Mouse (Mus musculus) kidney, embryonic 16.5 days (tissue): ENCODE measurements around the gene Tma7. TPM values are rescaled to one million over a fixed set of nuclear protein-coding genes. Genes with fewer than 3 reads are reported as not detected.

Experiments used
- ATAC-seq: fragments of 200-750 bp; cut with Nextera tagmentation; 2 replicates; pipeline ENCODE4 v1.8.0; 2017; ENCODE audit warnings: moderate TSS enrichment; ENCODE audit not compliant: low FRiP score, low TSS enrichment
- H3K27ac ChIP-seq: fragments of 300-500 bp; sonication (generic); 2 replicates; pipeline ENCODE4 v1.5.1; 2014; ENCODE audit warnings: low read length
- H3K27me3 ChIP-seq: fragments of 300-500 bp; sonication (generic); 2 replicates; pipeline ENCODE4 v1.6.1; 2014; ENCODE audit warnings: low read length, control low read depth, mixed read lengths; ENCODE audit not compliant: insufficient read depth
- H3K36me3 ChIP-seq: fragments of 300-500 bp; sonication (generic); 2 replicates; pipeline ENCODE4 v1.6.1; 2014; ENCODE audit warnings: low read length, control low read depth, mixed read lengths; ENCODE audit not compliant: insufficient read depth
- H3K4me1 ChIP-seq: fragments of 300-500 bp; sonication (generic); 2 replicates; pipeline ENCODE4 v1.6.1; 2014; ENCODE audit warnings: low read length, control low read depth, mixed read lengths; ENCODE audit not compliant: insufficient read depth
- H3K4me2 ChIP-seq: fragments of 300-500 bp; sonication (generic); replicated peaks from 2 replicates; pipeline ENCODE4 v1.6.1; 2014; ENCODE audit warnings: low read depth, low read length
- H3K4me3 ChIP-seq: fragments of 300-500 bp; sonication (generic); 2 replicates; pipeline ENCODE4 v1.5.1; 2014; ENCODE audit warnings: mild to moderate bottlenecking, low read length
- H3K9ac ChIP-seq: fragments of 300-500 bp; sonication (generic); replicated peaks from 2 replicates; pipeline ENCODE4 v1.6.1; 2014; ENCODE audit warnings: low read length
- H3K9me3 ChIP-seq: fragments of 300-500 bp; sonication (generic); 2 replicates; pipeline ENCODE4 v1.6.1; 2016; ENCODE audit warnings: low read length, control low read depth
- WGBS: fragments of 180-500 bp; shearing (Covaris S2); extraction: QIAGEN DNeasy Blood & Tissue Kit; methylation state at CpG from one replicate; pipeline ENCODE4 v1.1.7; 2014; 5-methylcytosine and 5-hydroxymethylcytosine counted together
- polyA plus RNA-seq: library from polyadenylated mRNA; unstranded; fragments of >200 nt; fragmentation: Nextera tagmentation; extraction: Ambion mirVana; gene quantifications from 2 replicates; pipeline ENCODE4 v1.2.1, GENCODE M21; 2015

Tma7 gene
- polyA plus RNA-seq, 1 experiment from 2014 or later: 494 TPM

GRCm38 (mm10) chr9:109051651-109052489 lies 30.5 kb downstream of the Tma7 start:
- no peak overlapping the region for H3K4me3 ChIP-seq
- H3K4me1 ChIP-seq: peaks cover 12% of the 10 kb centered on the region
- 90% methylated on average over 10 of the region's 10 CpGs for WGBS
- H3K27me3 ChIP-seq: no peaks in the 10 kb centered on the region
- H3K9ac ChIP-seq: no peak overlapping the region
- H3K36me3 ChIP-seq: peaks cover 21% of the 10 kb centered on the region
- no peak for ATAC-seq
- no peak overlapping the region for H3K4me2 ChIP-seq
- no peak overlapping the region for H3K27ac ChIP-seq
- no peaks in the 10 kb centered on the region for H3K9me3 ChIP-seq

- 90% methylated on average over 13 of the region's 13 CpGs for WGBS
- ATAC-seq: no peak
Measured at GRCm38 (mm10) chr9:109051011-109051501, 31.3 kb downstream of the Tma7 start.

DNA sequence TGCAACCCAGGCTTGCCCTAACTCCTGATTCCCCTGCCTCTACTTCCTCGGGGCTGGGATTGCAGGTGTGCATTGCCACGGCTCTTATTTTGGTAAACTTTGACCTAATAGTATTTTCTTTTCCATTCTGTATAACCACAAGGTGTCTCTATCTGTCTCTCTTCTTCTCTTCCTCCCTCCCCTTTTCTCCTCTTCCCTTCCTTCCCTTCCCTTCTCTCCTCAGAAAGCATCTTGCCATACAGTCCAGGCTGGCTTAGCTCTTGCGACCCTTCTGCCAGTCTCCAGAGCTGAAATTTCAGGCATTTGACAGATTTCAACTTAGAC lies 31.8 kb downstream of the Tma7 start:
- WGBS: 58% methylated on average over 3 of the region's 3 CpGs
- ATAC-seq: no peak
- no peak overlapping the region for H3K27ac ChIP-seq
- H3K9me3 ChIP-seq: no peaks in the 10 kb centered on the region
- H3K4me1 ChIP-seq: peaks cover 12% of the 10 kb centered on the region
- H3K4me2 ChIP-seq: no peak overlapping the region
- no peaks in the 10 kb centered on the region for H3K27me3 ChIP-seq
- no peak overlapping the region for H3K9ac ChIP-seq
- H3K36me3 ChIP-seq: peaks cover 14% of the 10 kb centered on the region; the same call in 1 of the 2 replicates
- no peak overlapping the region for H3K4me3 ChIP-seq

More at GRCm38 (mm10) chr9:109051011-109051501, 31.3 kb downstream of the Tma7 start:
- Histone ChIP-seq H3K4me2 (no peak overlapping the region), H3K27ac (no peak overlapping the region), H3K27me3 (no peaks in the 10 kb centered on the region), H3K4me1 (peaks cover 12% of the 10 kb centered on the region), H3K4me3 (no peak overlapping the region), H3K36me3 (peaks cover 14% of the 10 kb centered on the region; the same call in 1 of the 2 replicates), H3K9ac (no peak overlapping the region), H3K9me3 (no peaks in the 10 kb centered on the region)

- H3K4me1 ChIP-seq: peaks cover 8% of the 10 kb centered on the region
- no peaks in the 10 kb centered on the region for H3K27me3 ChIP-seq
- H3K4me3 ChIP-seq: no peak overlapping the region
- no peaks in the 10 kb centered on the region for H3K9me3 ChIP-seq
- WGBS: 80% methylated on average over 9 of the region's 9 CpGs
- no peak for ATAC-seq
- H3K36me3 ChIP-seq: peaks cover 14% of the 10 kb centered on the region; the same call in 1 of the 2 replicates
- no peak overlapping the region for H3K27ac ChIP-seq
- no peak overlapping the region for H3K9ac ChIP-seq
- H3K4me2 ChIP-seq: no peak overlapping the region
Measured at GRCm38 (mm10) chr9:109049996-109050673, 32.3 kb downstream of the Tma7 start.

DNA sequence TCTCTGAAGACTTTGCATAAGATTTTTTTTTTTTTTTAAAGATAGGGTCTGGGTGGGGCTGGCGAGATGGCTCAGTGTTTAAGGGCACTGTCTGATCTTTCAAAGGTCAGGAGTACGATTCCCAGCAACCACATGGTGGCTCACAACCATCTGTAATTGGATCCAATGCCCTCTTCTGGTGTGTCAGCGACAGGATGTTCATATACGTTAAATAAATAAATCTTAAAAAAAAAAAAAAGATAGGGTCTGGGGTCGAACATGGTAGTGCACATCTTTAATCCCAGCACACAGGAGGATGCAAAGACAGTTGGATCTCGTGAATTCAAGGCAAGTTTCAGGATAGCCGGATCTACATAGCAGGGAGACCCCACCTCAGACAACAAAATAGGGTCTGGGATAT lies 33.1 kb downstream of the Tma7 start:
- H3K9ac ChIP-seq: no peak overlapping the region
- no peak for ATAC-seq
- 78% methylated on average over 7 of the region's 7 CpGs for WGBS

DNA sequence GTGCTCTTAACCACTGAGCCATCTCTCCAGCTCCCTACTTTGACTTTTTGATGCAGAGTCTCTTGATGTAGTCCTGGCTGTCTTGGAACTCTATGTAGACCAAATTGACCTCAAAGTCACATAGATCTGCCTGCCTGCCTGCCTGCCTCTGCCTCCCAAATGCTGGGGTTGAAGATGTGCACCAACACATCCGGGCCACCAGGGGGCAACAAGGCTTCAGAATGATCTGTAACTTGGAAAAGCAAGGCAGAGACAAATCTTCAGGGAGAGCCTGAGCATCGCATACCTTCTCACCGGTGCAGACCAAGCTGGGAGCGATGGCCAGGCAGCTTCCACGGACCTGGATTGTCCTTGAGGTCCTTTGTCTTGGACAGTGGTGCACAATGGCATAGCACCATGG lies 36.1 kb downstream of the Tma7 start:
- Histone ChIP-seq H3K36me3 (peaks cover 4% of the 10 kb centered on the region; the same call in 1 of the 2 replicates), H3K4me3 (no peak overlapping the region), H3K9ac (no peak overlapping the region), H3K27ac (no peak overlapping the region), H3K4me1 (no peaks in the 10 kb centered on the region; the same call in 1 of the 2 replicates), H3K4me2 (no peak overlapping the region), H3K27me3 (no peaks in the 10 kb centered on the region), H3K9me3 (no peaks in the 10 kb centered on the region)
- 46% methylated on average over 5 of the region's 5 CpGs for WGBS
- no peak for ATAC-seq

More for the DNA sequence above, 33.1 kb downstream of the Tma7 start:
- Histone ChIP-seq H3K4me3 (no peak overlapping the region), H3K9me3 (no peaks in the 10 kb centered on the region), H3K27me3 (no peaks in the 10 kb centered on the region), H3K4me1 (peaks cover 2% of the 10 kb centered on the region), H3K36me3 (peaks cover 14% of the 10 kb centered on the region; the same call in 1 of the 2 replicates), H3K4me2 (no peak overlapping the region), H3K27ac (no peak overlapping the region)

GRCm38 (mm10) chr9:109041351-109041750 lies 41.0 kb downstream of the Tma7 start:
- no peak overlapping the region for H3K27ac ChIP-seq
- no peak overlapping the region; the same call in 1 of the 2 replicates for H3K4me2 ChIP-seq
- ATAC-seq: no peak

DNA sequence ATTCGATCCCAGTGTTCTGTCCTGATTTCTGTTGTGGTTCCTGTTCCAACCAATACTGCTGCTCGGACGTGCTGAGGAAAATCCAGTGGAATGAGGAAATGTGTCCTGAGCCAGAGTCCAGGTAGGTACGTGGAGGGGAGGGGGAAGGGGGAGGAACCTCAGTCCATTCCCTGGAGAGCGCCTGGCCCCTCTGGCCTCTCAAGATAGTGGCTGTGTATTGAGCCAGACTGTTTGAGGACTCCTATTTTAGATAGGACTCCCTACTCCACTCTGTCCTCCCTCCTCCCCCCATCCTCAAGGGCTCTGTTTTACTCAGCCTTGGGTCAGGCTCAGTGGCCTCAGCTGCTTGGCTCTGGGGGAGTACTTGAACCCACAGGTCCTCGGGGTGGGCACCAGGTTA lies 41.5 kb downstream of the Tma7 start:
- H3K27ac ChIP-seq: 0 out of 2 replicates have a peak overlapping the region, but pooled peaks have one; percentile 12
- no peaks in the 10 kb centered on the region for H3K9me3 ChIP-seq
- H3K4me2 ChIP-seq: peak overlapping the region; percentile 82; the same call in 1 of the 2 replicates
- no peaks in the 10 kb centered on the region for H3K36me3 ChIP-seq
- H3K9ac ChIP-seq: 0 out of 2 replicates have a peak overlapping the region, but pooled peaks have one; percentile 22
- 0 out of 2 replicates have a peak, but pooled peaks have one; percentile 20 for ATAC-seq
- peaks cover 22% of the 10 kb centered on the region for H3K4me1 ChIP-seq
- WGBS: 62% methylated on average over 6 of the region's 6 CpGs
- H3K4me3 ChIP-seq: no peak overlapping the region; the same call in 1 of the 2 replicates
- H3K27me3 ChIP-seq: no peaks in the 10 kb centered on the region

More at GRCm38 (mm10) chr9:109041351-109041750, 41.0 kb downstream of the Tma7 start:
- Histone ChIP-seq H3K4me3 (no peak overlapping the region), H3K4me1 (peaks cover 22% of the 10 kb centered on the region), H3K9me3 (no peaks in the 10 kb centered on the region), H3K9ac (no peak overlapping the region), H3K36me3 (no peaks in the 10 kb centered on the region), H3K27me3 (no peaks in the 10 kb centered on the region)
- 75% methylated on average over 7 of the region's 7 CpGs for WGBS

- ATAC-seq: no peak
- Histone ChIP-seq H3K9me3 (no peaks in the 10 kb centered on the region), H3K4me3 (no peak overlapping the region), H3K36me3 (no peaks in the 10 kb centered on the region), H3K9ac (no peak overlapping the region), H3K27me3 (no peaks in the 10 kb centered on the region), H3K4me2 (peak overlapping the region; percentile 82), H3K4me1 (peaks cover 22% of the 10 kb centered on the region), H3K27ac (no peak overlapping the region)
- WGBS: 77% methylated on average over 8 of the region's 8 CpGs
Measured at GRCm38 (mm10) chr9:109040216-109040615, 42.2 kb downstream of the Tma7 start.
